Mouse (Mus musculus) limb, embryonic 10.5 days (tissue): ENCODE data around the gene Pdcd11. TPM values are rescaled to one million over a fixed set of nuclear protein-coding genes. Genes with fewer than 3 reads are reported as not detected.

Source experiments
- polyA plus RNA-seq: library from polyadenylated mRNA; unstranded; fragments of >200 nt; fragmentation: Nextera tagmentation; extraction: Ambion mirVana; gene quantifications from 2 replicates; pipeline ENCODE4 v1.2.1, GENCODE M21; 2016

The Pdcd11 gene
- polyA plus RNA-seq, 1 experiment from 2014 or later: 13.8 TPM

Other genes with a start within 250 kb of the Pdcd11 start
- gene Ina, start 76.1 kb upstream of the Pdcd11 start, polyA plus RNA-seq: 0.11 and 0.15 TPM in 2 replicates
- gene Nt5c2, start 75.6 kb upstream of the Pdcd11 start, polyA plus RNA-seq: 75.4 and 89.8 TPM in 2 replicates
- gene Pcgf6, start 39.9 kb upstream of the Pdcd11 start, polyA plus RNA-seq: 35.3 and 38.2 TPM in 2 replicates
- 8.6 and 8.7 TPM in 2 replicates for gene Taf5, start 23.0 kb upstream of the Pdcd11 start, polyA plus RNA-seq
- 1,161 and 1,186 TPM in 2 replicates for gene Usmg5, start 121 bp upstream of the Pdcd11 start, polyA plus RNA-seq
- 2.8 and 3.7 TPM in 2 replicates for gene Calhm2, start 47.5 kb downstream of the Pdcd11 start, polyA plus RNA-seq
- gene Calhm1, start 53.5 kb downstream of the Pdcd11 start, polyA plus RNA-seq: not detected in 2 replicates
- not detected in 2 replicates for gene Calhm3, start 67.0 kb downstream of the Pdcd11 start, polyA plus RNA-seq
- gene Neurl1a, start 88.1 kb downstream of the Pdcd11 start, polyA plus RNA-seq: 5.7 and 7.7 TPM in 2 replicates